Mouse (Mus musculus): ENCODE results near the gene Slc38a10. TPM values are rescaled to one million over a fixed set of nuclear protein-coding genes. Genes with fewer than 3 reads are reported as not detected.

The Slc38a10 gene
- total RNA-seq, 2 experiments from 2014 or later, result 113 to 117 TPM

DNA sequence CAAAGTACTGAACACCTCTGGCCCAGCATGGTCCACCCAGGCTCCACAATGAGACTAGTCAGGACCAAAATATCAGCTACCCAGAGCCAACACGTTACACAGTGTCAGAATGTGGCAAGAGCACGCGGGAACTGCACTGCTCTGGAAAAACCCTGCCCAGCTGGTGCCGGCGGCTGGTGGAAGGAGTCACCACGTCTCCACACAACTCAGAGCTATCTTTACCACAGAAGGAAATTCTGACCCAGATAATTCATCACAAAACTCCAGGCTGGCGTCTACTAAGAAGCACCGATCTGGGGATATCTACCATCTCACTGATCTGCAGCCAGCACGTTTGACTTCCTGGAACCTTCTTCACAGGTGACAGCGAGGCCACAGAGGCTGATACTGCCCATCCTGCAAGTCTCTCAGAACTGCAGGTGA, 11.8 kb downstream of the Slc38a10 start:
- DNase-seq, result no peak

DNA sequence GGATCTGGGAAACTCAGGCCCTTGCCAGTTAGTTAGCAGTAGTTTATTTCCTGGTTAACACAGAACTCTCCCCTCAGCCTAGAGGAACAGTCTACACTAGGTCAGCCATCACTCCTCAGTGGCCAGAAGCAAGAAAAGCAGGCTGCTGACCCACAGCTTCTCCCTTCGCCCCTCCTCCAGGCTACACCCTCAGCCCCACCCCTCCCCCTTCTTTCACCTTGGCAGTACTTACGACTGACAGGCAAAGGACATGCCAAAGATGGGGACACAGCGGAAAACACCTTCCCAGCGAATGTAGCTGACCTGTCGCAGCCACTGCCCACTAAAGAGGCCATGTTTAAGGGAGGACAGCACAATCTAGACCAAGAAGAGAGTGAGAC, 13.5 kb downstream of the Slc38a10 start:
- DNase-seq, result peak; percentile 36

DNA sequence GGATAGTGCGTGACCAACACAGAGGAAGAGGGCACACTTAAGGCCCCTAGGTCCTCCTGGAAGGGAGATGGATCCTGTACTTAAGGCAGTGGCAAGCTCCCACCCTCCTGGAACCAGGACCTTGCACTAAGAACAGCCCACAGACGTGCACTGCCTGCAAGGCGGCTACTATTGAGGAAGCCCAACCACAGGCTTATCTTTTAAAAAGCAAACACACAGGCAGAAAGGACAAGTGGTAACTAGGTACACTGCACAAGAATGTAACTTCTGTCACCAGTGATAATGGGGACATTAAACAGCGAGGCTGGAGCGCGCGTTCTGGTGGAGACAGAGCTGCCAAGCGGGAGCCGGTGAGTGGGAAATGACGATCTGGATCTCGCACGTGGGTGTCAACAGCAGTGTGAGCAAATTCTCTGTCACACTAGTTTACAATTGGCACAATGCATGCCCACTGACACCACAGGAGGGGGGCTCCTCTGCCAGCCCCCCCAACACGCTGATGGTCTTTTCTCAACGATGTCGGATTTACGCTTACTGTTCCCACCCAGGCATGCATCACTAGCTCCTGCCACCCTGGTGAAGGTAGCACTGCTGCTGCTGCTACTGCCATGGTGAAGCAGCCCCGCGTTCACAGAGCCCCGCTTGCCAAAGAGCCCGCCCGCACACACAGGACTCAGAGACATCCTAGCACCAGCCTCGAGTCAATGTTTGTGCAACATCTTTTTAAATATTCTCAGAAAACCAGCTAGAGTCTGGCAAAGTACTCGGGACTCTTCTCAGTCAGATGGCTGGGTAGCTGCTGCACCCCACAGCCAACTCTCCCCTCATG, 14.1 kb downstream of the Slc38a10 start:
- no peak for DNase-seq

DNA sequence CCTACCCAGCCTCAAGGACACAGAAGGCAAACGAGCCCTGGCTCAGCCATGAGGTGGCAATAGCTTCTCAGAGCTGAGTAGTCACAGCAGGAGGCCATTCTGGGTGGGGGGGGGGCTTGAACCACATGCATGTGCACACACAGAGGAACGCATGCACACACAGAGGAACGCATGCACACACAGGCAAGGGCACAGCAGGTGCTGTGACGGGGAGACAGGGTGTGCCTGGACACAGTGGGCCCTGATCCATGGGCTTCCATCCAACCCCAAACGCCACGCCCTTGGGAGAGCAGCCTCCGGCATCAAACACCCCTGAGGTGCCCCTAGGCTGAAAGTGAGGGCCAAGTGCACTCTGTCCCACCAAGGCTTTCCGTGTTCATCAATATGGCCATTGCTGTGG, 15.0 kb downstream of the Slc38a10 start:
- no peak for DNase-seq

DNA sequence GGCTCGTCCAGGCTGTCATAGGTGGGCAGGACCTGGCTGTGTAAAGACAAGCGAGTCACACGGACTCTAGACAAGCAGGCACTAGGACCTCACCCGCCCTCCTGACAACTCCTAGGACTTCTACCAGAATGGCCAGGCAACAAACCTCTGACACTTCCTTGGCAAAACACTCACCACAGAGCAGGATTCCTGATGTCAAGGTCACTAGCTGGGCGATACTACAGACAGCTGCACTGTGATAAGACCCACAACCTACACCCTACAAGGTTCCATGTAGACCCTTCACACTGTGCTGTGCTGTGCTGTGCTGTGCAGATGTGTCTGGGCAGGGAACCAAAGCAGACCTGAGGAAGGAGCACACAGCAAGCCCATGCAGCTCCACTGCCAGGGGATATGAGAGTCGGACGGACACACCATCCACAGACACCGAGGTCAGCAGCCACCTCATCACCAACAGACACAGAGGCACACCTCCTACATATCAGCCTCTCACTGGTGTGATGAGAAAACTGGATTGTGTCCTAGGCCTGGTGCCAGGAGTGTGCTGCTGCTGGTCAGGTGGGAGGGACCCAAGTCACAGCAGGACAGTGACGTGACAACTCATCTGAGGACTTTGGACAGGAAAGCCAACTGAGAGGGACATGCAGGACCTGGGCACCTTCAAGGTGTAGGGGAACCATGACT, 16.2 kb downstream of the Slc38a10 start:
- peak; percentile 30 for DNase-seq

DNA sequence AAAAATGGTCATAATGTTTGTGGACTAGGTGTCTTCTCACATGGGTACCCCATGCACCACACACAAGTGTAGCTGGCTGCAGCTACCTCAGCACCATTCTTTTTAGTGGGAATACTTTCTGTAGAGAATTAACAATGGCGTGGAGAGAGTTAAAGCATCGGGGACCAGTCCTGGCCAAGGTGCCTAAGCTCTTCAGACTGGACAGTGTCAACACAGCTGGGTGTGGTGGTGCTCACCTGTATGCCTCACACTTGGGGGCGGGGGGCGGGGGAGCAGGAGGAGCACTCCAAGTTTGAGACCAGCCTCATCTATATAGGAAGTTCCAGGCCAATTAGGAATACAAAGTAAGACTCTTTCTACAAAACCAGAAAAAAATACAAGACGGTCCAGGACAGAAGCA, 17.0 kb downstream of the Slc38a10 start:
- DNase-seq, result no peak

- no peak for DNase-seq
These were observed 21.9 kb downstream of the Slc38a10 start for GRCm38 (mm10) chr11:120129281-120129680.

DNA sequence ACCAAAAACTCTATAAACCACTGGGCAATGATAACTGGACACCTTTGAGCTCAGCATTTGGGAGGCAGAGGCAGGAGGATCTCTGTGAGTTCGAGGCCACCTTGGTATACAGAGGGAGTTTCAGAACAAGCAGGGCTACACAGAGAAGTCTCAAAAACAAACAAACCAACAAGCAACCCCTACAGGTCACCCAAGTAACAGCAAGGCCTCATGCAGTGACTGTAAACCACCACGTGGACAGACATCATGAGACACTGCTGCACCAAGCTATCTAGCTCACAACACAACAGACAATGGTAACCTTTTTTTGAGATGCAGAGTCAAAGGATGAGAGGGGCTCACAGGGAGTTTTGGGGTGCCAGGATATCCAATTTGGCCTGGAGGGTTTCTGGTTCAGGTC, 24.3 kb downstream of the Slc38a10 start:
- no peak for DNase-seq

DNA sequence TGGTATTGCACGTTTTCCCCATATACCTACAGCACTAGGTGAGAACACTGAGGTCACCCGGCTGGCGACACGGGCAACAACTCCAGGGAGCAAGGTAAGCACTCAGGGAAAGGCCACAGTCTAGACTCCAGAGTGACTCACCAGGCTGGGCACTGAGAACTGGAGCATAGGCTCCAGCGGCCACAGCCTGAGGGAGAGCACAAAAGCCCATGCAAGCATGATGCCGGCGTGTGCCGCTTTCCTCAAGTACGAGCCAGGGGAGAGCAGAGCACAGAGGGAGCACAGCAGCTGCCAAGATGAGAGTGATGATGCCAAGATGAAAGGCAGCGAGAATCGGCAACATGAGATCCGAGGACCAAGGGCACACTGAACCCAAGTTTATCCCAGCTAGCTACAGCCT, 29.0 kb downstream of the Slc38a10 start:
- DNase-seq, result peak; percentile 45

GRCm38 (mm10) chr11:120120642-120121420, 30.3 kb downstream of the Slc38a10 start:
- peak; percentile 84 for DNase-seq

GRCm38 (mm10) chr11:120119936-120120541, 31.1 kb downstream of the Slc38a10 start:
- no peak for DNase-seq

DNA sequence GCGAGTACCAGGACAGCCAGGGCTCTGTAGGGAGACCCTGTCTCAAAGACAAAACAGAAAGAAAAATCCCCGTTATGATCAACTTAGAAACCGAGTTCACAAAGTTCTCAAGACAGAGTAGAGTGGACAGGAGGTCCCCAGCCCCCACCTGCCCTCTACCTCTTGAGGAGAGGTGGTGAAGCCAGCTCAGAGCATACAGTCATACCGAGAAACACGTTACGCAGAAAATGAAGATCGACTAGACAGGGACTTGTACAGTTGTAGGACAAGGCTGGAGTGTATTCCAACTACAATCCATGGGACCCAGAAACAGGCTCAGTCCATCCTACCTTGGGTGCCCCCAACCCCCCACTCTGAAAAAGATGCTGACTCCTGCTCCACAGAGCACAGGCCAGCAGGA, 32.0 kb downstream of the Slc38a10 start:
- DNase-seq, result no peak

DNA sequence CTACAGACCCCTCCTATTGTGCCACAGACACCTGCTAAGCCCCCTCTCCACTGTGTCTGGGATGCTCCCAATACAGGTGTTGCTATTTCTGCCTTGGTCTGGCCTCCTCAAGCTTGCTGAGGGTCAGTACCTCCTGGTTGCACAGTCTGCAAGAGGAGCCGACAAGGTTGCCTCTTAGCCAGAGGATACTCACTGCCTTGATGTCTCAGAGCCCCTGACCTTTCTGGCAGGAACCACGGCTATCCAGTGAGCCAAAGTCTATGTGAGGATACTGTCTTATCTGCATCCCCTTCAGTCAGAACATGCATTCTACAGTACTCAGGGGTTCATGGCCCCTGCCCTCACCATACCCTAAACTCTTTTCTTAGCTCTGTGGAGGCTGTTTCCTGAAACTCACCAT, 33.5 kb downstream of the Slc38a10 start:
- no peak for DNase-seq

DNA sequence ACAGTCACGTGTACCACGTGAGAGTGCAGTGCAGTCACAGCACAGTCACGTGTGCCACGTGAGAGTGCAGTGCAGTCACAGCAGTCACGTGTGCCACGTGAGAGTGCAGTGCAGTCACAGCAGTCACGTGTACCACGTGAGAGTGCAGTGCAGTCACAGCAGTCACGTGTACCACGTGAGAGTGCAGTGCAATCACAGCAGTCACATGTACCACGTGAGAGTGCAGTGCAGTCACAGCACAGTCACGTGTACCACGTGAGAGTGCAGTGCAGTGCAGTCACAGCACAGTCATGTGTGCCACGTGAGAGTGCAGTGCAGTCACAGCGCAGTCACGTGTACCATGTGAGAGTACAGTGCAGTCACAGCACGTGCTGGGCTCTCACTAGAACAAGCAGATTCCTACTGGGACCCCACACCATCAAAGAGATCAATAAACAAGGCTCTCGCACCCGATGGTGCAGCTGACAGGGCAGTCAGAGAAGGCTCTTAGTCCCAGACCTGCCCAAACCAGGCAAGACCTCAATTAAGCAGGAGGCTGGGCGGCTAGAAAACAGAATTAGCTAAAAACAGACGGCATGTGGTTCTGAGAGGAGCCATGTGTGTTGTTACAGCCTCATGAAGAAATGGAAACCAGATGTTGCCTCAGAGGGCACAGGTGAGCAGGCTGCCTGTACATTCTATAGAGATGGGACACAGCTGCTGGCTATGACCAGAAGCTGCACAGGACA, 36.5 kb downstream of the Slc38a10 start:
- DNase-seq, result no peak

DNA sequence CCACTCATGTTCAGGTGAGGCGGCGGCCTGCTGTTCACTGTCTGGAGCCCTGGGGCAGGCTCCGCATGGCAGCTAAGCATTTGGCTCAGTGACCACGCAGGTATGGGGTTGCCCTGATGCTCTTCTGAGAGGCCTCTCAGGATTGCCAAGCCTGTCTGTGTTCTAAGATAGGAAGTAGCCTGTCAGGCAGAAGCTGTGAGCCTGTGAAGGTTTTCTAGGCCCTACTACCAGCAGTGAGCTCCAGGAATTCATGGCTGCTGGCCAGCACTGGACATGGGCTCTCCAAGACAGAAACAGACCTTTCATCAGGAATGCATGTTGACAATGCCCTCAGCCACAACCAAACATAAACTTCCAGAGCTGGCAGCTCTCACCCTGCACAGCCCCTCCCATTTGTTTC, 39.0 kb downstream of the Slc38a10 start:
- no peak for DNase-seq

- DNase-seq, result peak; percentile 70
These were observed 40.1 kb downstream of the Slc38a10 start for GRCm38 (mm10) chr11:120111033-120111432.

- no peak for DNase-seq
These were observed 40.6 kb downstream of the Slc38a10 start for GRCm38 (mm10) chr11:120110554-120110953.

DNA sequence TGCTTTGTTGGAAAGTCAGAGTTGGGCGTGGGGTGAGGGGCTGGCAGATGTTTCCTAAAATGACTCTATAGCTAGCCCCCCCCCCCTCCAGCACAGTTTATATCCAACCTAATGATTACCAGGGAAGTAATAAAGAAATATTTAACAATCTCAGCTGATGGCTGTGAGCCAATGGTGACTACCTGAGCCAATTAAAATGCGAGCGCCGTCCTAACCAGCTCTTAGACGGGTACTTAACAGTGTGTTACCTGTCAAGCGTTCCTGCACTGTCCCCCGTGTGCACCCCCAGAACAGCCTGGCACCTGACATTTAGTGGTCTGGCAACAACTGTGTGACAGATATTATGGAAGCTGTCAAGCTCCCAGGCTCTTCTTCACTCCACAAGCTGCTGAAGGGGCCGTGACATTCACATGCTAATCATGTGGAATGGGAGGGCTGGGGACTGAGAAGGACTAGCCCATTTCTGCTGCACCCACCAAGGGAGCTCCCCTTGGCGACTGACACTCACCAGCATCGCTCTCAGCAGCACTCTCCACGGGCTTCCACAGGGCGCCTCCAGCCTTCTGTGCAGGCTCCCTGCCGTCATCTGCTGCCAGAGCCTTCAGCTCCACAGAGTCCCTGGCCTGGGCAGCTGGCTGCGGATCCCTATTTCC, 41.5 kb downstream of the Slc38a10 start:
- DNase-seq, result no peak

DNA sequence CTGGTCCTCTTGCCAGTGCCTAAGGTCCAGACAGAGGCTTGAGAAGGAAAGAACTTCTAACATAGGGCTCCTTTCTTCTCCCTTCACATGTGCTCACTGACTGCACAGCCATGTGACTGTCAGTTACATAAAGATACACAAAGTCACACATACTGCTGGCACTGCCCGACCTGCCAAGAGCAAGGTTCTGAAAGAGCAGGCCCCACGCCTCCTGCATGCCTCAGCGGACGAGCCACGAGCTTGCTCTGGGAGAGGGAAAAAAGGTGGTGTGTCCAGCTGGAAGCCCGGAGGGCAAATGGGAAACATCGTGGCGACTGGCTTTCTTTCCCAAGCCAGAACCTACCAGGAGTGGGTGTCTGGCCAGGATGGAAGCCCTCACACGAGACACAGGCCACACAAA, 43.4 kb downstream of the Slc38a10 start:
- DNase-seq, result no peak

- DNase-seq, result no peak
These were observed 44.1 kb downstream of the Slc38a10 start for GRCm38 (mm10) chr11:120107026-120107425.

GRCm38 (mm10) chr11:120103431-120103997, 47.6 kb downstream of the Slc38a10 start:
- peak; percentile 45 for DNase-seq
